Mouse (Mus musculus) bone marrow, adult 2 months (tissue): ENCODE results near the gene Usp54.
"Not testable (repeated sequence)": the region's sequence is repeated elsewhere in the genome, so short reads cannot be mapped to it uniquely, and the experiment has no call there.

Experiments
- CTCF ChIP-seq: fragments of 200-500 bp; IDR thresholded peaks from 2 replicates; pipeline ENCODE4 v1.5.1; 2011; ENCODE audit warnings: low read length, control low read depth; ENCODE audit not compliant: control insufficient read depth, insufficient read depth
- POLR2A ChIP-seq: fragments of 200-500 bp; IDR thresholded peaks from 2 replicates; pipeline ENCODE4 v1.6.1; 2011; ENCODE audit warnings: low read depth, mild to moderate bottlenecking, control low read depth, low read length, borderline replicate concordance; ENCODE audit not compliant: control insufficient read depth

GRCm38 (mm10) chr14:20573196-20573595 is 67.7 kb downstream of the Usp54 start:
- TF ChIP-seq CTCF, POLR2A: not testable (repeated sequence)
